Mouse (Mus musculus): Measurements from ENCODE around the gene F2.

Gene F2

DNA sequence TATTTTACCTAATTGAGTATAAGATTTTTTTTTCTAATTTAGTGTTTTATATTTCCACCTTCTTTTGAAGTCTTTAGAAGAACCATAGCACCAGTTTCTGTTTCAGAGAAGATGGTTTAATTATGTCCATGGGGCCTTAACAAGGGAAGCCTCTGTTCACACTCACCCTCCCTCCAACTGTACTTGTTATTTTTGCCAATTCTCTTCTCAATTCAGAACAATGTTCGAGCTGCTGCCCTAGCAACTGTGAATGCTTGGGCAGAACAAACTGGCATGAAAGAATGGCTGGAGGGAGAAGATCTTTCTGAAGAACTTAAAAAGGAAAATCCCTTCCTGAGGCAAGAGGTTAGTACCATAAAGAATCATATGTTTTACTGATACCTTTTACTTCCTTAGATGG, 55.3 kb downstream of the F2 start:
- no peak for DNase-seq (ENCODE audit: inconsistent age in 2 of 2, low spot score in 1 of 2)

Data from adrenal gland, adult (tissue).